Mouse (Mus musculus) cerebellum, adult 2 months (tissue): ENCODE data around the gene Zbtb7b. TPM values are rescaled to one million over a fixed set of nuclear protein-coding genes. Genes with fewer than 3 reads are reported as not detected.

Source experiments
- DNase-seq, 2 experiments: peaks; one replicate each; pipeline ENCODE4 v3.0.0; 2021
- H3K27ac ChIP-seq: fragments of 200-500 bp; 2 replicates; pipeline ENCODE4 v1.5.1; 2012; ENCODE audit warnings: low read length, control low read depth, inconsistent platforms; ENCODE audit not compliant: insufficient read depth
- H3K27me3 ChIP-seq: fragments of 200-500 bp; 2 replicates; pipeline ENCODE4 v1.6.1; 2012; ENCODE audit warnings: inconsistent platforms, mild to moderate bottlenecking, low read length, moderate library complexity; ENCODE audit not compliant: control insufficient read depth, insufficient read depth
- H3K4me1 ChIP-seq: fragments of 200-500 bp; 2 replicates; pipeline ENCODE4 v1.6.1; 2011; ENCODE audit warnings: low read length; ENCODE audit not compliant: control insufficient read depth, insufficient read depth
- H3K4me3 ChIP-seq: fragments of 200-500 bp; replicated peaks from 2 replicates; pipeline ENCODE3; 2011; ENCODE audit warnings: mild to moderate bottlenecking, low read depth, low read length, control low read depth; ENCODE audit not compliant: insufficient read depth
- CTCF ChIP-seq: fragments of 200-500 bp; IDR thresholded peaks from 2 replicates; pipeline ENCODE4 v1.5.1; 2011; ENCODE audit warnings: low read depth, mild to moderate bottlenecking, control low read depth, low read length, moderate library complexity, borderline replicate concordance; ENCODE audit not compliant: insufficient read depth
- POLR2A ChIP-seq: fragments of 200-500 bp; IDR thresholded peaks from 2 replicates; pipeline ENCODE4 v1.6.1; 2011; ENCODE audit warnings: low read length, control low read depth, borderline replicate concordance; ENCODE audit not compliant: insufficient read depth
- WGBS: fragments of 180-500 bp; shearing (Covaris S2); methylation state at CpG from one replicate; pipeline ENCODE4 v1.1.7; 2018; 5-methylcytosine and 5-hydroxymethylcytosine counted together
- polyA plus RNA-seq: library from polyadenylated mRNA; depleted of rRNA; stranded (reverse); fragments of >200 nt; gene quantifications from 2 replicates; pipeline ENCODE4 v1.2.3, GENCODE M21; 2012

The Zbtb7b gene
- polyA plus RNA-seq, 1 experiment = 43.3 TPM

DNA sequence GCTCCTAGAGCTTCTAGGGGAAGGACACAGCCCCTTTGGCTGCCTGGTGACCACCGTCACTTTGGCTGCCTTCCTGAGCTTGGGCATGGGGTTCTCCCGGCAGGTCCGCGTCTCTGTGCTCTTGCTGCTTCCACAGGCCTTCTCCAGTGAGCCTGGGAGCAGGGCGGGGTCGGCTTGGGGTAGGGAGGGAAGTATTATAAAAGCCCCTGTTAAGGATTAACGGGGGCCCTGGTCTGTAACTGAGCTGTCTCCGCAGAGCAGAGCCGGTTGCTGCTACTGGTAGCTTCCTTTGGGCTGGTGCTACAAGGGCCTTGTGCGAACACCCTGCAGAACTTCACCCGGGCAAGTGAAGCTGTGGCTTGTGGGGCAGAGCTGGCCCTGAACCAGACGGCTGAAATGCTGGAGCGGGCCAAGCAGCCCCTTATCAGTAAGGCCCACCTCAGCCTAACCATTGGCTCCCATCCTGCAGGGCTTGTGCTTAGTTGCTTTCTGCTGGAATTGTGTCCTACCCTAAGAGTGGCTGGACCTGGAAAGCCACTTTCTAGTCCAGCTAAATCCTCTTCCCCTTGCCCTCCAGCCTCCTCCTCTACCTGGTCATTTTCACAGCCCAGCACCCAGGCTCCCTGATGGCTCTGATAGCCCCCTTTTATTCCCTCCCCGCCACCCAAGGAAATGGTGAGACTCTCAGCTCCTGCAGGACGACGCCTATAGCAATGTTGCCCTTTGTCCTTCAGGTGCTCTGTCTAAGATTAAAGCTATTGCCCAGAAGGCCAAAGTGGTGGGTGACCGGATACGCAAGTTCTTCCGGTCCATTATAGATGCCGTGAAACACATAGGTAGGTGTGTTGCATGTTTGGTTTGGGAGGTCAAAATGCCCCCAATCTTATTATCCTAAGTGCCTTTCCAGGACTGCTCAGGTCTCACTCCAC is 28.8 kb downstream of the Zbtb7b start:
- no peak for TF ChIP-seq CTCF
- no peak for TF ChIP-seq POLR2A
- 80% methylated on average over 20 of the region's 20 CpGs for WGBS
- DNase-seq = peak in 1 of 2 experiments; percentile 4
- Histone ChIP-seq H3K4me1 (no peaks in the 10 kb centered on the region), H3K4me3 (no peak overlapping the region), H3K27ac (no peak overlapping the region), H3K27me3 (no peaks in the 10 kb centered on the region)

DNA sequence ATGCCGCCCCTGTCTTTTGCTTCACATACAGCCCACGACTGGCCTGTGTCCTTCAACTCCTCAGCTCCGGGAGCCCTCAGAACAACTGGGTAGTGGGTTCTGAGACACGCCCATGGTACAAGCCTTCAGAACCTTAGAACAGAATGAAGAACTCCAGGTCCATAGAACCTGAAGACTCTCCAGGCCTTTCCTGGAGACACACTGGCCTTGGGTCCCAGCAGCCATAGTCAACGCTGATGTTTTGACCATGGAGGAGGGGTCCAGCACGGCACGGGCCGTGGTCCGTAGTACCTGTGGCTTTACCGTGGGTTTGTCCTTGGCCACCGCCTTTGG is 29.5 kb downstream of the Zbtb7b start, which contains the start of gene Dcst1:
Dcst1 (minus strand) TSS at position 101 of the 333 bp plus-strand sequence.
- no peaks in the 10 kb centered on the region for H3K4me1 ChIP-seq
- no peak within 1 kb of the TSS for H3K27ac ChIP-seq
- 83% methylated on average over 11 of the region's 11 CpGs for WGBS
- DNase-seq = no peak
- TF ChIP-seq CTCF = no peak
- no peak for TF ChIP-seq POLR2A
- H3K27me3 ChIP-seq = no peaks in the 10 kb centered on the region
- no peak within 1 kb of the TSS for H3K4me3 ChIP-seq

- TF ChIP-seq CTCF = no peak
- no peak for TF ChIP-seq POLR2A
- 52% methylated on average over 8 of the region's 8 CpGs for WGBS
- Histone ChIP-seq H3K4me3 (no peak overlapping the region), H3K4me1 (no peaks in the 10 kb centered on the region), H3K27ac (no peak overlapping the region), H3K27me3 (no peaks in the 10 kb centered on the region)
- DNase-seq = peak in 1 of 2 experiments; percentile 3
Observed at GRCm38 (mm10) chr3:89364631-89365030, 29.9 kb downstream of the Zbtb7b start.

DNA sequence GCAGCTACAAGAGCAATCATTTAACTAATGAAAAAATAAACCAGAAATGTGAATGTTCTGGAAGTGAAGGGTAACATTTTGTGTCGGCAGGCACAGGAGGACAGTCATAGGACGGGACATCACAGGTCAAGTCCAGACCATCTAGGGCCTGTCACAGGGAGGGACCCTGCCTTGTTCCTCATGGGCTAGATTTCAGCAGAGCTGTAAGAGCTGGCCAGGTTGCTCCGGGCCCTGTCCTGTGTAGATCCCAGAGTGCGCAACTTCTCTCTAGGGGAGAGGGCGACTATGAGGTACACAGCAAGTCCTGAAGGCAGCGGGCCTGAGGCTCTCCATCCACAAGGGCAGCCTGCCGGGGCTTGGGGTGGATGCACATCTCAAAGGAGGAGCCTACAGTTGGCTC is 32.9 kb downstream of the Zbtb7b start, which contains the start of gene Dcst2:
Dcst2 (plus strand) TSS at position 301 of the 400 bp plus-strand sequence.
- Histone ChIP-seq H3K27me3 (no peaks in the 10 kb centered on the region), H3K4me3 (no peak within 1 kb of the TSS), H3K27ac (no peak within 1 kb of the TSS), H3K4me1 (no peaks in the 10 kb centered on the region)
- TF ChIP-seq CTCF (no peak), POLR2A (no peak)
- WGBS = 84% methylated on average over 7 of the region's 7 CpGs
- DNase-seq = no peak

DNA sequence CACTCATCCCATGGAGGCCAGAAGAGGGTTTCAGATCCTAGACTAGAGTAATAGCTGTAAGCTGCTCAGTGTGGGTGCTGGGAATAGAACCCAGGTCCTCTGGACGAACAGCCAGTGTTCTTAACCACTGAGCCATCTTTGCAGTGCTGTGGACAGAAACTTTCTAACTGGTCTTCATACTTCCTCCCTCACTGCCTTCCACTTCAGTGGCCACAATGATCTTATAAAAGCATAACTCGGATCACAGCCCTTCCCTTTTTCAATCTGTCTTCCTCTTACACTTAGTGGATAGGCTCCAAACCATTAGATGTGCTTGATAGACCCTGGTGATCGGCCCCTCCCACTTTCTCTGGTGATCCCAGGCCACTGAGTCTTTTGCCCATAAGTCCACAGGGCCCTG is 34.3 kb downstream of the Zbtb7b start:
- TF ChIP-seq CTCF (no peak), POLR2A (no peak)
- Histone ChIP-seq H3K27ac (no peak overlapping the region), H3K4me1 (no peaks in the 10 kb centered on the region), H3K4me3 (no peak overlapping the region), H3K27me3 (no peaks in the 10 kb centered on the region)
- no peak for DNase-seq
- WGBS = 49% methylated on average over 3 of the region's 3 CpGs

- no peak for DNase-seq
- Histone ChIP-seq H3K4me1 (no peaks in the 10 kb centered on the region), H3K27me3 (no peaks in the 10 kb centered on the region), H3K4me3 (no peak overlapping the region), H3K27ac (no peak overlapping the region)
- 33% methylated on average over 6 of the region's 6 CpGs for WGBS
- TF ChIP-seq CTCF (no peak), POLR2A (no peak)
Observed at GRCm38 (mm10) chr3:89359630-89360029, 34.9 kb downstream of the Zbtb7b start.

DNA sequence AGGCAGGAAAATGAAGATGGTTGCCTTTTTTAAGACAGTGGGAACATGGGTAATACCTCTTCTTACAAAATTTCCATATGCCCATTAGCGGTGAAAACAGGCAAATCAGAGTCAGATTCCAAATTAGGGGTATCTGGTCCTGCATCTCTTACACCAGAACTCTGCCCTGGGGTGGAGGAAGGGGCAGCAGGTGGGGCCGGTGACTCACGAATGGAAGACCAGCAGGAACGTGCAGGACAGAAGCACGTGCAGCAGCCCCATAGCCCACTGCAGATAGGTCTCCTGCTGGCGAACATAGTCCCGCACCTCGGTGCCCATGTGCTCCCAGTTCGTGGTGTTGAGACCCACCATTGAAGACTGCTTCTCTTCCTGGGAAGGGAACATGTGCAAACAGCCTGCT is 38.5 kb downstream of the Zbtb7b start:
- H3K4me3 ChIP-seq = no peak overlapping the region

DNA sequence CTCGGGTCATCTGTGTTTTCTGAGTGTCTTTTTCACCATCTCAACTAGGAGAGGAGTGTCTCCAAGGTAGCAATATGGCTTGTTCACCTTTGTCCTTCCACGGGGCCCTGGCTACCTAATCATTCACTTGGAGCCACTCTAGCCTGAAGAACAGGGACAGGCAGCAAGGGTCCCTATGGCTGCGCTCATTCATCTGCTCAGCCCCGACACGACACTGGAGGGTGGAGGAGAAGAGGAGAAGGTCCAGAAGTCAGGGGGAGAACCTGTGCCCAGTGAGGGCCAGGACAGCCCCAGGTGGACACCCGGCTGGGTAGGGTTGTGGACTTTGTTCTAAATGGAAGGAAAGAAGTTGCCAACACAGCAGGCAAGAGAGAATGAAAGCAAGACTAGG is 39.1 kb downstream of the Zbtb7b start:
- Histone ChIP-seq H3K4me3 (no peak overlapping the region), H3K27me3 (no peaks in the 10 kb centered on the region), H3K27ac (no peak overlapping the region), H3K4me1 (no peaks in the 10 kb centered on the region)
- 75% methylated on average over 6 of the region's 6 CpGs for WGBS
- DNase-seq = no peak
- TF ChIP-seq CTCF (no peak), POLR2A (no peak)

More for the DNA sequence above, 38.5 kb downstream of the Zbtb7b start:
- no peak for DNase-seq
- Histone ChIP-seq H3K4me1 (no peaks in the 10 kb centered on the region), H3K27me3 (no peaks in the 10 kb centered on the region), H3K27ac (no peak overlapping the region)
- TF ChIP-seq POLR2A (no peak), CTCF (no peak)
- 71% methylated on average over 9 of the region's 9 CpGs for WGBS
